Mouse (Mus musculus) bone marrow macrophage, adult 2 months (primary cell): ENCODE measurements at regions not wholly inside any gene's neighbourhood (a gene's known extent, or its start where the extent isn't known, plus 50 kb on each side); places are given as distances from the start of the nearest gene placed in this dataset.
"Not testable (repeated sequence)": the region's sequence is repeated elsewhere in the genome, so short reads cannot be mapped to it uniquely, and the experiment has no call there.

Source experiments
- H3K27ac ChIP-seq: 2 replicates; pipeline ENCODE4 v1.5.1; 2012; ENCODE audit warnings: low read depth, low read length; ENCODE audit not compliant: insufficient read depth
- H3K4me1 ChIP-seq: 2 replicates; pipeline ENCODE4 v1.6.1; 2012; ENCODE audit warnings: low read length; ENCODE audit not compliant: control insufficient read depth, insufficient read depth
- H3K4me3 ChIP-seq: 2 replicates; pipeline ENCODE4 v1.5.1; 2012; ENCODE audit warnings: mild to moderate bottlenecking, low read length, moderate library complexity; ENCODE audit not compliant: insufficient read depth
- CTCF ChIP-seq: IDR thresholded peaks from 2 replicates; pipeline ENCODE4 v1.5.1; 2012; ENCODE audit warnings: low read depth, mild to moderate bottlenecking, low read length, moderate library complexity
- POLR2A ChIP-seq: IDR thresholded peaks from 2 replicates; pipeline ENCODE4 v1.6.1; 2012; ENCODE audit warnings: mild to moderate bottlenecking, low read depth, low read length, borderline replicate concordance

DNA sequence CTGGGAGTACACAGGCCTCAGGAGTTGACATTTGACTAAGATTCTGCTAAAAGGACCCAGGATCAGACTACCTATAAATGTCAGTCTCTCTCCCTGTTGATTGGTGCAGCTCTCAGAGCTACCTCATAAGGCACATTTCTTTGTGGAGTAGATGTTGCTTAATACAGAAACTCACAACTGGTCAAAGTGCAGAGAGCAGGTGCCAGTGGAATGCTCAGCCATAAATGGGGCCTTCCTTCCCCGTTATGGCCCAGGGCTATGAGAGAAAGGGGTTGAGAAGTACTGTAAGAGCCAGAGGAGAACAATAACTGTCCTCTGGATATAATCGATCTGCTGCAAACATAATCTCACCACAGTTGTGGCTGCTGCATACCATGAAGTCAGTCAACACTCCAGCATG lies 290.7 kb downstream of the Nkx6-1 start:
- TF ChIP-seq POLR2A (no peak), CTCF (no peak)
- no peaks in the 10 kb centered on the region for H3K4me1 ChIP-seq
- H3K4me3 ChIP-seq = no peak overlapping the region
- H3K27ac ChIP-seq = no peak overlapping the region

DNA sequence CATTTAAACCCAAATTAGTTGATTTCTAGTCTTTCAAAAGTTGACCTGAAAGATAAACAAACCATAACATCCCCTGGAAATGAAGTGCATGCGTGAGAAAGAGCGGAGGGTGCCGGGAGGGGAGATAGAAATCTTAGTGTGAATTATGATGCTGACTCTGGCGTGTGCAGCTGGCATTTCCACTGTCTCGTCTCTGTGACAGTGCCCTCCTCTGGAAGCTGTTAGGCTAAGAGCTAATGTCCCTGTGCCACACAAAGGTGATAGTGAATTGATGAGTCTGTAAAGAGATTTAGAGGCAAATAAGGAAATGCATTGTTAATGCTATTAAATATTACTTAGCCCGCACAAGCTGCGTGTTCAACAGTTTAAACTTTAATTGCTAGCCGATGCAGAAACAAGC lies 292.6 kb downstream of the Nkx6-1 start:
- H3K4me1 ChIP-seq = no peaks in the 10 kb centered on the region
- TF ChIP-seq POLR2A (no peak), CTCF (no peak)
- H3K4me3 ChIP-seq = no peak overlapping the region

DNA sequence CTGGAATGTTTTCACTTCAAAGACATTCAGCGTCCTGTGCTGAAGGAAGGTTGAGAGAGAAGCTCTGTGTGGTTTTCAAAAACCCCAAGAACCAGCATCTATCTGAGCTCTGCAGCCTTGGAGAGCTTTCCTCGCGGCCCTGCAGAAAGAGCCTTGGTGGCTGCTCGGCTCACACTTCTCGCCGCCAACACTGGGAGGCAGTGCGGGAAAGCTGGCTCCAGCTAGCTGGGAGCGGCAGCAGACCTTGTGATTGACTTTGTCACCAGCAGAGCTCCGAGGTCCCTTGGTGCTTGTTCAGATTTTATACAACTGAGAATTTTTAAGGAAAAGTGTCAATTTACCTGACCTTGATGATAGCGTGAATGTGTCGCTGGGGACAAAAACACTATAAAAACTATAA lies 299.4 kb downstream of the Nkx6-1 start:
- Histone ChIP-seq H3K4me3 (no peak overlapping the region), H3K27ac (no peak overlapping the region), H3K4me1 (no peaks in the 10 kb centered on the region)
- TF ChIP-seq POLR2A = no peak
- TF ChIP-seq CTCF = no peak

More for the DNA sequence above, 292.6 kb downstream of the Nkx6-1 start:
- H3K27ac ChIP-seq = no peak overlapping the region

DNA sequence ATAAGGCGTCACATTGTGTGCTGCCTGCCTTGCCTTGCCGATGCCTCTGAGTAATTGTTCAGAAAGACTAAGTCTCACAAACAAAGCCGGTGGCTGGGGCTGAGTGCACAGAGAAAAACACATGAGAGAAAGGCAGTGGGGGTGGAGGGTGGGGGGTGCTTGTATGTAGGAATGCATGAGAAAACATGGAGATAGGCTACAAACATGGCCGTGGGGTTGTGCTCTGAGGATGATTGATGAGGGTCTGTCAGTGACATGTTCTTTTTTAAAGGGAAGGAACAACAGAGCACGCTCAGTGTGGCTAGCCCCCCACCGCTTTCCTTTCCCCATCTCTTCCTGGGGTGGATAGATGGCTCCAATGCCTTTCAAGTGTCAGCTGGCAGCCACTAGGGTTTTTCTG lies 304.8 kb downstream of the Nkx6-1 start:
- Histone ChIP-seq H3K4me3 (no peak overlapping the region), H3K27ac (no peak overlapping the region), H3K4me1 (no peaks in the 10 kb centered on the region)
- TF ChIP-seq CTCF = no peak
- no peak for TF ChIP-seq POLR2A

DNA sequence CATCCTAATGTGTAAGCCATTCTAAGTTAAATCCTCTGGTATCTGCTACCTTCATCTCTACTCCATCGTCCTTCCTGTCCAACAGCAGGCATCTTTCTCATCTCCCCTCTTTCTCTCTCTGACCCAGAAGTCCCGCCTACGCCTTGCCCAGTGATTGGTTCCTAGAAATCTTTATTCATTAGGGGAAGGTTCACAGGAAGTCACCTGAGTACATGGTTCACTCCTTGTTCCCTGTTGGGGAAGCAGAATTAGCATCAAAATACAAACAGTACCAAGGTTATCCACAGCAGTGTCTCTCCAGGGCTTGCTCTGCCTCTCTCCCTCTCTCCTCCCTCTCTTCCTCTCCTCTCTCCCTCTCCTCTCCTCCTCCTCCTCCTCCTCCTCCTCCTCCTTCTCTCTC lies 319.4 kb downstream of the Nkx6-1 start:
- TF ChIP-seq CTCF (no peak), POLR2A (no peak)
- Histone ChIP-seq H3K4me3 (no peak overlapping the region), H3K4me1 (no peaks in the 10 kb centered on the region), H3K27ac (no peak overlapping the region)

DNA sequence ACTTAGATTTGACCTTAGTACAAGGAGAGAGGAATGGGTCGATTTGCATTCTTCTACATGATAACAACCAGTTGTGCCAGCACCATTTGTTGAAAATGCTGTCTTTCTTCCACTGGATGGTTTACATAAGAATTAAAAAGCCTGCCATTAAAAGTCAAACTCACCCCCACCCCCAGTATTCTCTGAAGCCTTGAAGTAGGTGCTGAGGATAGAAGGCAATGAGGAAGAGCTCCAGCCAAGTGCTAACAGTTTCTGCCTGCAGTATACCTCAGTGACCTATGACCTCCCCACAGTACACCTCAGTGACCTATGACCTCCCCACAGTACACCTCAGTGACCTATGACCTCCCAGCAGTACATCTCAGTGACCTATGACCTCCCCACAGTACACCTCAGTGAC lies 328.4 kb downstream of the Nkx6-1 start:
- H3K4me3 ChIP-seq, H3K4me1 ChIP-seq: not testable (repeated sequence)

DNA sequence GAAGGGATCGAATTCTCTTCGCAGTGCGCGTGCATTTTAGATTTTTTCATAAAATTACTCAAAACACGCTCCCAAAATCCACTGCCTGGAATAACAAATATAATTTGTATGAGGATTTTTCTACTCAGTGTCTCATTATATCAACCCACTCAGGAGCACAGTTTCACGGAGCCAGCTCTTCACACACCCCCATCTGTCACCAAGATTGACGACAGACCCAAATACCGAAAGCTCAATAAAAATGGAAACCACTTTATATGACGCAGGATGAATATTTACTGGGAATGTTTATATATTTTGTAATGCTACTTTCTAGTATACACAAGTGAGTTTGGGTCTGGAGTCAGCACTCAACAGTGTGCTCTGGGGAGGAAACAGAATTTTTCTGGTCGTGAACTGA lies 333.0 kb downstream of the Nkx6-1 start:
- Histone ChIP-seq H3K4me3 (no peak overlapping the region), H3K4me1 (no peaks in the 10 kb centered on the region), H3K27ac (no peak overlapping the region)
- TF ChIP-seq CTCF = no peak
- no peak for TF ChIP-seq POLR2A

More for the DNA sequence above, 328.4 kb downstream of the Nkx6-1 start:
- not testable (repeated sequence) for H3K27ac ChIP-seq

DNA sequence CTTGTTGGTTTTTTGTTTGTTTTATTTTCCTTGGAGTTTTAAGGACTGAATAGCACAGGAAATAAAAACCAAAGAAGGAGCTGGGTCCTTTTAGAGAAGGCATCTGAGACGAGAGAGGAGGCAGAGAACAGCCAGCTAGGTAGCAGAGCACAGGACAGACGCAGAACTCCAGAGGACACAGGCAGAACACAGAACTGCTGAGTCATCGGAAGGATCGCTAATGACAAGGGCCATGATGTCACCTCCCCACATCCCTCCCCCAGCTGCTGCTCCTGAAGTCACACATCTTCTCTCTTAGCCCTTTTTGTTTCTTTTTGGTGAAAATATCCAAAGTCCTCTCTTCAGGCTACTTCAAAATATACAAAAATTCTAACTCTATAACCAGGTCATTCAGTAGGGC lies 338.7 kb downstream of the Nkx6-1 start:
- TF ChIP-seq CTCF (no peak), POLR2A (no peak)
- Histone ChIP-seq H3K27ac (no peak overlapping the region), H3K4me1 (no peaks in the 10 kb centered on the region), H3K4me3 (no peak overlapping the region)

DNA sequence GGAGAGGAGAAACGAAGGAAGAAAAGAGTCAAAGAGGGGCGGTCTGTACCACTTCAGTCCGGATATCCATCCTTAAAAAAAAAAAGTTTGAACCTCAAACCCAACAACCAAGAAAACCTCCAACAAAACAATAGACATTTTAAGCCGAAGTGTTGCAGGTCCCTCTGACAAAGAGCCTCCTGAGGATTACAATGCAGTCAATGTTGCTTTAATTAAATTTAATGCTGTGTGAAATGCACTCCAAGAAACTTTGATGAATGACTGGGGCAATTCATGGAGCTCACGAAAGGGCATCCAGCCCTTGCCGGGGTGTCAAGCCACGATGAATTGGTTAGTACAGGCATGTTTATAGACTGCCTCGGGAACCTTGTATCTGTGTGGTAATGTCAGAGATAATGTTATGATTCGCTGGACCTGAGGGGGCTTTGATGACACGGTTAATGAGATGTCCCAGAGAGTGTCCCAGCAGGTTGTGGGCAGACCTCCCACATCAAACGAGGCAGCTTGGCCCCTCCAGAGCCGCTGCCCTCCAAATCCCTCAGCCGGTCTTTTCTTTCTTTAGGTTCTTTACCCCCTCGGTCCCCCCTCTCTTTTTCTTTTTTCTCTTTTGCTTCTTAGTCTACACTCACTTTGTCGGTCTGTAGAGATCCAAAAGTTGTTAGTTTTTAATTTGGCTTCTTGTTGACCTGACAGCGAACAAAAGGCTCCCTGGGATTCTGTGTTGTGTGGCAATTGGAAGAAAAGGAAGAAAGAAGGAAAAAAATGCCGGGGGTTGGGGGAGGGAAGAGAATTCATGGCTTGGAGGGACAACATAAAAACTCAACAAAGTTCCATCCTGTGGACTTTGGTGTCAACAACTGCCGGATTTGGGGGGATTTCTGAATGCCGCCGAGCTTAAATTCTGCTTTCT lies 341.5 kb downstream of the Nkx6-1 start:
- no peaks in the 10 kb centered on the region for H3K4me1 ChIP-seq
- TF ChIP-seq POLR2A (no peak), CTCF (no peak)
- no peak overlapping the region for H3K4me3 ChIP-seq
- H3K27ac ChIP-seq = no peak overlapping the region

DNA sequence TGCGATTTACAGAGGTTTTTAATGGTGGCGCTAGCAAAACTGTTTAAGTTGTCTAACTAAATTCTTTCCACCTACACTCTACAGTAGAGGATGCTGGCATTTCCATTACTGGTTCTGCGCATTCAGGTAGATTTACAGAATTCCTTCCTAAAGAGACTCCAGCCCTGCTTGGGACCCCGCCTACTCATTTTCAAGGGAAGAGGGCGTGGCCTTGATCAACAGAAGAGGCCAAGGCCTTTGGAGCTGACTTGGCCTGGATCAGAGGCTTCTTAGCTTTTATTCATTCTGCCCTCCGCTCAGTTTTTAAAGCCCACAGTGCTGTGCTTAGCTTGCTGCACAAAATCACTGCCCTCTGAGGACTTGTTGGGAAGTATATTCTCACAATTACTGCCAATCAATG lies 364.8 kb downstream of the Nkx6-1 start:
- Histone ChIP-seq H3K27ac (no peak overlapping the region), H3K4me1 (no peaks in the 10 kb centered on the region), H3K4me3 (no peak overlapping the region)
- TF ChIP-seq POLR2A = no peak
- no peak for TF ChIP-seq CTCF

DNA sequence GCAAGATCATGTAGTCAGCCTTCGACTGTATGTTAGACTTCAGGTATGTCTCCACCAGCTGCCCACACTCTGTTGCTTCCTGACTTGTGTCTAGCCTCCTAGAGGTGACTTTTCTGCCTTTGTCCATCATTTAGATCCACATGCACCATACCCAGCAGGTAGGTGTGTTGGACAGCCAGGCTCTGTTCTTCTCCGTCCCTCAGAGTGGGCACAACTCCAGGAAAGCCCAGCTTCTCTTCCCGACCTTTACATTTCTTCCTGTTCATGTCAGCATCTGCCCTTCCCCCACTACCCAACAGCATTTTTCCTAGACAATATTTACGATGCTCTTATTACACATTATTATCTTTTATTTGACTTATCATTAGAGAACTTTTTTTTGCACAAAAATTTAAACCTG lies 366.4 kb downstream of the Nkx6-1 start:
- no peak overlapping the region for H3K27ac ChIP-seq
- no peak overlapping the region for H3K4me3 ChIP-seq
- no peaks in the 10 kb centered on the region for H3K4me1 ChIP-seq
- TF ChIP-seq POLR2A (no peak), CTCF (no peak)
